Mouse (Mus musculus) liver (tissue): ENCODE results near the gene Zfp408.
"Not testable (repeated sequence)": the region's sequence is repeated elsewhere in the genome, so short reads cannot be mapped to it uniquely, and the experiment has no call there.

Experiments used
- DNase-seq: peaks from one replicate; pipeline ENCODE4 v3.0.0-alpha.2; 2020; ENCODE audit warnings: mixed read lengths

Gene Zfp408

GRCm38 (mm10) chr2:91650360-91650995, 887 bp upstream of the Zfp408 start:
- DNase-seq = no peak

DNA sequence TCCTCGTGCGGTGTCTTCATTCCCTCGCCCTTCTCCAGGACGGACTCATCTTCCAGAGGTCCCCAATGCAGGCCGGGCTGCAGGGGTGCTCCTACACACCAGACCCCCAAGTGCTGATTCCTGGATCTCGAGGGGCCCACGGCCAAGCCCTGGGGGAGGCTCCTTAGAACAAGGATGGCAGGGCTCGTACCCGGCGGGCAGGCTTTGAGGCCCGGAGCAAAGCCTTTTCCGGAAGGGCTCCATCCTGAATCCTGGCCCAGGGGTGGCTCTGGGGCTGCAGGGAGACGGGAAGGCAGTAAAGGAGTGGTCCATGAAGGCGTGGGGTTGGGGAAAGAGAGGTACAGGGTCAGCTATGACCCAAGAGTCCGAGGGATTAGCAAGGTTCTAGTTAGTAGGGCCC, 439 bp downstream of the Zfp408 start:
- no peak for DNase-seq

GRCm38 (mm10) chr2:91646733-91647132, 2.9 kb downstream of the Zfp408 start:
- DNase-seq = peak; percentile 74

GRCm38 (mm10) chr2:91645811-91646210, 3.8 kb downstream of the Zfp408 start:
- DNase-seq = no peak

- no peak for DNase-seq
These were observed 4.2 kb downstream of the Zfp408 start for GRCm38 (mm10) chr2:91645354-91645753.

DNA sequence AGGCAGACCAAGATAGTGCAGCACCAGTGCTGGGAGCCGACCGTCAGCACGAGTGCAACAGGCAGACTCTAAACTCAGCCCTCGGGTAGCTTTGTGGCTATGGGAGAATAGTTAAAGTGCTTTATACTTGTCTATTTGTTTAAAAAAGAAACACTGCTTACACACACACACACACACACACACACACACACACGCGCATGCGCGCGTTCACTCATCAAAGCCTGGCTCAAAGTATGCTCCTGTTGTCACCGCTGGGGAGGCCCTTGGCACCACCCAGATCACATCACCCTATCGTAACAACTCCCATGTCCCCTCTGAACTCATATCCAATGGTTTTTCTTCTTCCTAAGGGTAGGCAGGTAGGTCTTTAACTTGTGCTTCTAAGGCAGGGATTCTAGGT, 5.6 kb downstream of the Zfp408 start:
- no peak for DNase-seq

GRCm38 (mm10) chr2:91642825-91643415, 6.7 kb downstream of the Zfp408 start:
- DNase-seq = peak; percentile 67

DNA sequence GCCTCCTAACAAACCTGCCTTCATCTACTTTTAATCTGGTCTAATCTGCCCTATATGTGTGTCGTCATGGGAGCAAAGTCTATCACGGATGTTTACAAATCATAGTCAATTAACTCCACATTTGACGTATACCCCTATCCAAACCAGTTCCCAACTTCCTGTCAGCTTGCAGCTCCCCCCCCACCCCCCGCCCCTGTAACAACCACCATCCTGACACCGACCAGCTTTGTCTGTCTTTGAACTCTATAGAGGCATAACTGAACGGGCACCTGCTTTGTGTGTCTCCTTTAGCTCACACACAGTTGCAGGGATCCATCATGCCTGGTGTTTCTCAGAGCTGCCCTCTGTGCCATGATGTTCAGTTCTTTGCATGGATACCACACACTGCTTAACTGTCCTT, 10.7 kb downstream of the Zfp408 start:
- no peak for DNase-seq

DNA sequence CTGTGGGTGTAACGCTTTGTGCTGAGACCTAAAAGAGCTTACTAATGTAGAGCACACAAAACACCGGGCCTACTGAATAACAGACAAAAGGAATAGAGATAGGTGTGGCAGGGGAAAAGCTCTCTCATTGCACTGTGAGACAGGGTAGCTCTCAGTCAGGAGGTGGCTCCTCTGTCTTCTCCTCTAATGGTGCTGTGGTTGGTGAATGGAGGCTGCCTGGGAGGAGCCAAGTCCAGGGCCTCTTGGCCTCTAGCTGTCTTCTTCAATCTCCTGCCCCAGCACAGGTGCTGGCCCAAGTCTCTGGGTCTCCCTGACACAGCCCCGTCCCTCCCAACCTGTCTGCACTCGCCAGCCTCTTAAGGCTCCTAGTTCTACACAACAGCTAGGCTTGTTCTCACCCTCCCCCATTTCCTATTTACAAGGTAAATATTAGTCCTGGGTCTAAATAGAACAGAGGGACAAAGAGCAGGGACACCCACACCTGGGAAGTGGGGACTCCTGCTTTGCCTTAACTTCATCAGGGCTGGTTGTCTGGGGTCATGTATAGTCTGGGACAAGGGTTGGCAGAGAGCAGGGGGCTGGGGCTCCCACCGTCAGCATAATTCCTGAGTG, 12.8 kb downstream of the Zfp408 start:
- DNase-seq = no peak

DNA sequence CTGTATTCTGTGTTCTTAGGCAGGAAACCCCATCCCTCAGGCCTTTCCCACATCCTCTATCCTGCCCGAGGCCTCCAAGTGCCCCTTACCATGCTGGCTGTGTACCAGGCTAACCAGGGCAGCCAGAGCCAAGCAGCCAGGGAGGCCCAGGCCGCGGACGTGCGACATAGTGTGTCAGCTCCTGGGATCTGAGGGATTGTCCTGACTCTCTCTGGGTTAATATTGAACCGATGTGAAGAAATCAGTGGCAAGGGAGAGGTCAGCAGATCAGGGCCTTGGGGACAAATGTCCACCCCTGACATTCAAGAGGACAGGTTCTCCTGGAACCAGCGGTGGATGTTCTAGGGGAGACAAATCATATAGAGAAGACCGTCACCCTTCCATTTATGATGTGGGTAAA, 13.4 kb downstream of the Zfp408 start, which contains the start of gene F2:
Gene F2 (minus strand): TSS at position 186 of the 400 bp plus-strand sequence.
- peak; percentile 43 for DNase-seq

GRCm38 (mm10) chr2:91635486-91635885, 14.1 kb downstream of the Zfp408 start:
- DNase-seq = no peak

GRCm38 (mm10) chr2:91634841-91635240, 14.8 kb downstream of the Zfp408 start:
- peak; percentile 71 for DNase-seq

- no peak for DNase-seq
These were observed 16.1 kb downstream of the Zfp408 start for GRCm38 (mm10) chr2:91633334-91633977.

DNA sequence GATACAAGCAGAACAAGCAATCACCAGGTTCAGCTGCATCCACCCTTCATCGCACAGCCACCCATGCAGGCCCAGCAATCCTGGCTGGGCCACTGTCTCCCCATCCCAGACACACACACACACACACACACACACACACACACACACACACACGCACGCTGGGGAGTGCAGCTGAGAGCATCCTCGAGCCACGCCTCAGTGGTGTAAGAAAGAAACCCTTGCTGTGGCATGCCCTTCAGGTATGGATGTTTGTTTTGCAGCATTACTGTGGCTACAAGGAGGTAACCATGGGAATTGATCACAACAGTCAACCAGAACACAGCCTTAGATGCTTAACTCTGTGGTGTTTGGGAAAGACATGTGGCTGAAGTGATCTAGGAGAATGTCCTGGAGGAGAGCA, 17.3 kb downstream of the Zfp408 start:
- DNase-seq = no peak

- DNase-seq = no peak
These were observed 17.8 kb downstream of the Zfp408 start for GRCm38 (mm10) chr2:91631826-91632225.

DNA sequence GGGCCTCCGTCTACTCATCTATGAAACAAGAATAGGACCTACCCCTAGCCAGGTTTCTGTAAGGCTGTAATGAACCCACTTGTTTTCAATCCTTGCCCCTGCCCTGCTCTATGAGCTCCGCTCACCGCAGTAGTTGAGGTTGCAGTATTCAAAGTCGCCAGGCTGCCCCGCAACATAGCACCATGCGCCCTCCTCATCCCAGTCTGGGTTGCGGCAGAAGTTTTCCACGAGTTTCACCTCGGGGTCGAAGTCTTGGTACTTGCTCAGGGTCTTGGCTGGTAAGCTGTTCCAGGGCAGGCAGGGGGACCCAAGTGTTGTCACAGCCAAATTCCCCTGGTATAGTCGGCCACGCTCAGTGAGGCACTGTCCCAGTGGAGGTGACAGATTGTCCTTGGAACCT, 19.2 kb downstream of the Zfp408 start:
- no peak for DNase-seq

DNA sequence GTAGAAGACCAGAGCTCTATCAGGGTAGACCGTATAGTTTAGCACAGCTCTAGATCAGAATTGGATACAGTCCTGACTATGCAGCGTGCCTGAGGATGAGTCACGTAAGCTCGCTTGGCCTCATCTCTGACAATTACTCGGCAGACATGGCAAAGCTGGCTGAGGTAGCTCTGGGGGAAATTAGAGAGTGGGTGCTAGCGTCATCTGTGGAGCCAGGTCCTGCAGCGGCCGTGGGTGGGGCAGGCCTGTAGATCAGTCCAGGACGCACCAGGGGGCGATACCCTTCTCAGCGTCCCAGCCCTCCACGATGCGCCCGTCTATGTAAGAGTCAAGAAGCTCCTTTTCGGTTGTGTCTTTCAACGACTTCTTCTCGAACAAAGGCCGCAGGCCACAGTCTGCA, 19.9 kb downstream of the Zfp408 start:
- no peak for DNase-seq

GRCm38 (mm10) chr2:91628171-91628570, 21.4 kb downstream of the Zfp408 start:
- no peak for DNase-seq

- no peak for DNase-seq
These were observed 22.1 kb downstream of the Zfp408 start for GRCm38 (mm10) chr2:91627486-91627885.

DNA sequence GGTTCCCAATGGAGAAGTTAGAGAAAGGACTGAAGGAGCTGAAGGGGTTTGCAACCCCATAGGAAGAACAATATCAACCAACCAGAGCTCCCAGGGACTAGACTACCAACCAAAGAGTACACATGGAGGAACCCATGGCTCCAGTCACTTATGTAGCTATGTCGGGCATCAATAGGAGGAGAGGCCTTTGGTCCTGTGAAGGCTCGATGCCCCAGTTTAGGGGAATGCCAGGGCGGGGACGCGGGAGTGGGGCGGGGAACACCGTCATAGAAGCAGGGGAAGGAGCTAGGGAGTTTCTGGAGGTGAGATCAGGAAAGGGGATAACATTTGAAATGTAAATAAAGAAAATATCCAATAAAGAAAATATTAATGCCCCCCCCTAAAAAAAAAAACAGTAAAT, 26.2 kb downstream of the Zfp408 start:
- not testable (repeated sequence) for DNase-seq

DNA sequence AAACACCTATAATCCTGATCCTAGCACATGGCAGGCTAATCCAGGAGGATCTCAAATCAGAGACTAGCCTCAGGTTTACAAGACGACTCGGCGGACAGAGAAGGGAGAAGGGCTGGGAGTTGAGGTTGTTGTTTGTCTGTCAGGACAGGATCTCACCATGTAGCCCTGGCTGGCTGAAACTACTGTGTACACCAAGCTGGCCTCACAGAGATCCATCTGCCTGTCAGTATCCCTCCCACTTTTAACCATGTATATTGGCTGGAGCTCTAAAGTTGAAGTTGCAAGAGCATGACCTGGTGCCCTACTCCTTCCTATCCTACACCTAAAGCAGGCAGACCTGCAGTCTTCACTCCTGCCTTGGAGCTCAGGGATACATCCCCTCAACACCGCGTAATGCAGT, 27.2 kb downstream of the Zfp408 start:
- DNase-seq = no peak

GRCm38 (mm10) chr2:91609370-91609769, 40.2 kb downstream of the Zfp408 start:
- DNase-seq = not testable (repeated sequence)

GRCm38 (mm10) chr2:91602389-91602788, 47.2 kb downstream of the Zfp408 start:
- DNase-seq = no peak

- DNase-seq = no peak
These were observed 49.1 kb downstream of the Zfp408 start for GRCm38 (mm10) chr2:91600475-91600874.
